Mouse (Mus musculus) neural tube, embryonic 12.5 days (tissue): ENCODE measurements around the gene Dop1a. TPM values are rescaled to one million over a fixed set of nuclear protein-coding genes. Genes with fewer than 3 reads are reported as not detected.
"Not testable (repeated sequence)": the region's sequence is repeated elsewhere in the genome, so short reads cannot be mapped to it uniquely, and the experiment has no call there.

Experiments used
- ATAC-seq: fragments of 200-750 bp; cut with Nextera tagmentation; 2 replicates; pipeline ENCODE4 v1.8.0; 2017; ENCODE audit warnings: low read depth, mild to moderate bottlenecking, moderate TSS enrichment, moderate library complexity; ENCODE audit not compliant: low FRiP score
- H3K27ac ChIP-seq: fragments of 300-500 bp; sonication (generic); 2 replicates; pipeline ENCODE4 v1.5.1; 2016
- H3K27me3 ChIP-seq: fragments of 300-500 bp; sonication (generic); replicated peaks from 2 replicates; pipeline ENCODE4 v1.6.1; 2016; ENCODE audit warnings: mild to moderate bottlenecking
- H3K36me3 ChIP-seq: fragments of 300-500 bp; sonication (generic); 2 replicates; pipeline ENCODE4 v1.6.1; 2016; ENCODE audit warnings: mild to moderate bottlenecking
- H3K4me1 ChIP-seq: fragments of 300-500 bp; sonication (generic); 2 replicates; pipeline ENCODE4 v1.6.1; 2016
- H3K4me2 ChIP-seq: fragments of 300-500 bp; sonication (generic); replicated peaks from 2 replicates; pipeline ENCODE4 v1.6.1; 2016; ENCODE audit warnings: mild to moderate bottlenecking
- H3K4me3 ChIP-seq: fragments of 300-500 bp; sonication (generic); 2 replicates; pipeline ENCODE4 v1.5.1; 2016
- H3K9ac ChIP-seq: fragments of 300-500 bp; sonication (generic); 2 replicates; pipeline ENCODE4 v1.6.1; 2016; ENCODE audit warnings: mild to moderate bottlenecking
- H3K9me3 ChIP-seq: fragments of 300-500 bp; sonication (generic); 2 replicates; pipeline ENCODE4 v1.6.1; 2016; ENCODE audit warnings: mild to moderate bottlenecking
- WGBS: fragments of 180-500 bp; shearing (Covaris S2); methylation state at CpG from one replicate; pipeline ENCODE4 v1.1.7; 2016; 5-methylcytosine and 5-hydroxymethylcytosine counted together
- polyA plus RNA-seq: library from polyadenylated mRNA; unstranded; fragments of >200 nt; fragmentation: Nextera tagmentation; extraction: Ambion mirVana; gene quantifications from 2 replicates; pipeline ENCODE4 v1.2.1, GENCODE M21; 2016

Dop1a gene
- polyA plus RNA-seq, 1 experiment from 2014 or later, result 22.8 TPM

GRCm38 (mm10) chr9:86592676-86593668, 126.0 kb downstream of the Dop1a start:
- H3K4me1 ChIP-seq, result no peaks in the 10 kb centered on the region
- H3K9ac ChIP-seq, result no peak overlapping the region
- no peak overlapping the region for H3K27ac ChIP-seq
- no peak for ATAC-seq
- WGBS, result 82% methylated on average over 19 of the region's 19 CpGs
- no peak overlapping the region for H3K4me2 ChIP-seq
- H3K27me3 ChIP-seq, result no peaks in the 10 kb centered on the region
- H3K4me3 ChIP-seq, result no peak overlapping the region
- no peaks in the 10 kb centered on the region for H3K9me3 ChIP-seq
- H3K36me3 ChIP-seq, result no peaks in the 10 kb centered on the region

- not testable (repeated sequence) for ATAC-seq, H3K9ac ChIP-seq, H3K9me3 ChIP-seq, H3K27ac ChIP-seq, H3K27me3 ChIP-seq, H3K4me1 ChIP-seq, H3K36me3 ChIP-seq, H3K4me3 ChIP-seq, H3K4me2 ChIP-seq
- 83% methylated on average over 10 of the region's 10 CpGs for WGBS
Measured at GRCm38 (mm10) chr9:86594357-86594767, 127.4 kb downstream of the Dop1a start.

GRCm38 (mm10) chr9:86596983-86597382, 130.0 kb downstream of the Dop1a start:
- not testable (repeated sequence) for ATAC-seq, H3K4me3 ChIP-seq, H3K27ac ChIP-seq, H3K9me3 ChIP-seq, H3K36me3 ChIP-seq, H3K4me1 ChIP-seq, H3K4me2 ChIP-seq, H3K27me3 ChIP-seq, H3K9ac ChIP-seq

- no peak overlapping the region for H3K4me2 ChIP-seq
- no peak overlapping the region for H3K9ac ChIP-seq
- no peaks in the 10 kb centered on the region for H3K27me3 ChIP-seq
- H3K27ac ChIP-seq, result no peak overlapping the region
- no peak overlapping the region for H3K4me3 ChIP-seq
- no peak for ATAC-seq
- no peaks in the 10 kb centered on the region for H3K36me3 ChIP-seq
- H3K9me3 ChIP-seq, result no peaks in the 10 kb centered on the region
- no peaks in the 10 kb centered on the region for H3K4me1 ChIP-seq
- WGBS, result 67% methylated on average over 8 of the region's 8 CpGs
Measured at GRCm38 (mm10) chr9:86599723-86600303, 132.9 kb downstream of the Dop1a start.

Other genes starting within 250 kb of the Dop1a start
- gene Ube2cbp, start 2.2 kb upstream of the Dop1a start, polyA plus RNA-seq, result 7.0 and 7.1 TPM in 2 replicates
- 37.4 and 41.9 TPM in 2 replicates for gene Pgm3, start 104.7 kb downstream of the Dop1a start, polyA plus RNA-seq
- 4.5 and 6.6 TPM in 2 replicates for gene Rwdd2a, start 104.8 kb downstream of the Dop1a start, polyA plus RNA-seq
- gene Me1, start 228.8 kb downstream of the Dop1a start, polyA plus RNA-seq, result 23.7 and 26.3 TPM in 2 replicates